Mouse (Mus musculus): ENCODE measurements around the gene Zfp423.

The Zfp423 gene

GRCm38 (mm10) chr8:87667914-87668643 is 291.3 kb downstream of the Zfp423 start:
- in situ Hi-C loops (cut with MboI, MseI): no loop called here

- in situ Hi-C loops (cut with MboI, MseI): no loop called here
Measured at GRCm38 (mm10) chr8:87667297-87667696, 292.1 kb downstream of the Zfp423 start.

- in situ Hi-C loops (cut with MboI, MseI): no loop called here
Measured at GRCm38 (mm10) chr8:87665337-87665736, 294.1 kb downstream of the Zfp423 start.

- in situ Hi-C loops (cut with MboI, MseI): no loop called here
Measured at GRCm38 (mm10) chr8:87664217-87664509, 295.2 kb downstream of the Zfp423 start.

- in situ Hi-C loops (cut with MboI, MseI): no loop called here
Measured at GRCm38 (mm10) chr8:87663349-87664216, 295.8 kb downstream of the Zfp423 start.

- in situ Hi-C loops (cut with MboI, MseI): no loop called here
Measured at GRCm38 (mm10) chr8:87662811-87663341, 296.5 kb downstream of the Zfp423 start.

- in situ Hi-C loops (cut with MboI, MseI): no loop called here
Measured at GRCm38 (mm10) chr8:87662307-87662771, 297.1 kb downstream of the Zfp423 start.

- in situ Hi-C loops (cut with MboI, MseI): no loop called here
Measured at GRCm38 (mm10) chr8:87660916-87661910, 298.2 kb downstream of the Zfp423 start.

GRCm38 (mm10) chr8:87660029-87660915 is 299.1 kb downstream of the Zfp423 start:
- in situ Hi-C loops (cut with MboI, MseI): no loop called here

GRCm38 (mm10) chr8:87657488-87657887 is 301.9 kb downstream of the Zfp423 start:
- in situ Hi-C loops (cut with MboI, MseI): no loop called here

GRCm38 (mm10) chr8:87656484-87657230 is 302.7 kb downstream of the Zfp423 start:
- in situ Hi-C loops (cut with MboI, MseI): no loop called here

- in situ Hi-C loops (cut with MboI, MseI): no loop called here
Measured at GRCm38 (mm10) chr8:87655946-87656345, 303.4 kb downstream of the Zfp423 start.

- in situ Hi-C loops (cut with MboI, MseI): no loop called here
Measured at GRCm38 (mm10) chr8:87647781-87648180, 311.6 kb downstream of the Zfp423 start.

GRCm38 (mm10) chr8:87645829-87646483 is 313.4 kb downstream of the Zfp423 start:
- in situ Hi-C loops (cut with MboI, MseI): no loop called here

- in situ Hi-C loops (cut with MboI, MseI): no loop called here
Measured at GRCm38 (mm10) chr8:87645371-87645770, 314.0 kb downstream of the Zfp423 start.

- in situ Hi-C loops (cut with MboI, MseI): no loop called here
Measured at GRCm38 (mm10) chr8:87640930-87641329, 318.5 kb downstream of the Zfp423 start.

GRCm38 (mm10) chr8:87636226-87636742 is 323.1 kb downstream of the Zfp423 start:
- in situ Hi-C loops (cut with MboI, MseI): no loop called here

GRCm38 (mm10) chr8:87631776-87632175 is 327.6 kb downstream of the Zfp423 start:
- in situ Hi-C loops (cut with MboI, MseI): no loop called here

GRCm38 (mm10) chr8:87629656-87630055 is 329.7 kb downstream of the Zfp423 start:
- in situ Hi-C loops (cut with MboI, MseI): no loop called here
